Mouse (Mus musculus) limb, embryonic 15.5 days (tissue): ENCODE data around the gene Ptprn. TPM values are rescaled to one million over a fixed set of nuclear protein-coding genes. Genes with fewer than 3 reads are reported as not detected.
"Not testable (repeated sequence)": the region's sequence is repeated elsewhere in the genome, so short reads cannot be mapped to it uniquely, and the experiment has no call there.

Experiments used
- ATAC-seq: fragments of 200-750 bp; cut with Nextera tagmentation; 2 replicates; pipeline ENCODE4 v1.8.0; 2017; ENCODE audit warnings: low read depth, moderate TSS enrichment; ENCODE audit not compliant: insufficient number of reproducible peaks, low FRiP score, low TSS enrichment
- H3K27ac ChIP-seq: fragments of 300-500 bp; sonication (generic); 2 replicates; pipeline ENCODE4 v1.5.1; 2015; ENCODE audit warnings: moderate library complexity, mild to moderate bottlenecking, inconsistent platforms
- H3K27me3 ChIP-seq: fragments of 300-500 bp; sonication (generic); 2 replicates; pipeline ENCODE4 v1.6.1; 2015; ENCODE audit warnings: inconsistent platforms
- H3K36me3 ChIP-seq: fragments of 300-500 bp; sonication (generic); 2 replicates; pipeline ENCODE4 v1.6.1; 2015; ENCODE audit warnings: inconsistent platforms
- H3K4me1 ChIP-seq: fragments of 300-500 bp; sonication (generic); 2 replicates; pipeline ENCODE4 v1.6.1; 2015; ENCODE audit warnings: inconsistent platforms
- H3K4me2 ChIP-seq: fragments of 300-500 bp; sonication (generic); 2 replicates; pipeline ENCODE4 v1.6.1; 2015; ENCODE audit warnings: mild to moderate bottlenecking, inconsistent platforms
- H3K4me3 ChIP-seq: fragments of 300-500 bp; sonication (generic); 2 replicates; pipeline ENCODE4 v1.5.1; 2015; ENCODE audit warnings: mild to moderate bottlenecking, inconsistent platforms
- H3K9ac ChIP-seq: fragments of 300-500 bp; sonication (generic); 2 replicates; pipeline ENCODE4 v1.6.1; 2015; ENCODE audit warnings: inconsistent platforms
- H3K9me3 ChIP-seq: fragments of 300-500 bp; sonication (generic); 2 replicates; pipeline ENCODE4 v1.6.1; 2016; ENCODE audit warnings: inconsistent platforms
- WGBS: fragments of 180-500 bp; shearing (Covaris S2); methylation state at CpG from one replicate; pipeline ENCODE4 v1.1.7; 2015; 5-methylcytosine and 5-hydroxymethylcytosine counted together
- polyA plus RNA-seq: library from polyadenylated mRNA; unstranded; fragments of >200 nt; fragmentation: Nextera tagmentation; extraction: Ambion mirVana; gene quantifications from 2 replicates; pipeline ENCODE4 v1.2.1, GENCODE M21; 2015

Gene Ptprn
- polyA plus RNA-seq, 1 experiment from 2014 or later: 0.12 TPM

DNA sequence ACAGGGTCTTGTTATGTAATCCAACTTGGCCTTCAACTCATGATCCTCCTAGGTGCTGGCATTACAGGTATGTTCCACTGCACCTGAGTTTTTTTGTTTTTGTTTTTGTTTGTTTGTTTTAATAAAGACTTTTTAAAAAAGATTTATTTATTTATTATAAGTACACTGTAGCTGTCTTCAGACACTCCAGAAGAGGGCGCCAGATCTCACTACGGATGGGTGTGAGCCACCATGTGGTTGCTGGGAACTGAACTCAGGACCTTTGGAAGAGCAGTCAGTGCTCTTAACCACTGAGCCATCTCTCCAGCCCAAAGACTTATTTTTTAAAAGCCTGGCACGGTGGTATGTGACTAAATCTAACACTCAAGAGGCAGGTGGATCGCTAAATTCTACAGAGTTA, 31.8 kb downstream of the Ptprn start:
- H3K9ac ChIP-seq, H3K4me2 ChIP-seq, H3K36me3 ChIP-seq, H3K4me3 ChIP-seq, H3K9me3 ChIP-seq, H3K27ac ChIP-seq, ATAC-seq, H3K27me3 ChIP-seq: not testable (repeated sequence)
- peaks cover 13% of the 10 kb centered on the region for H3K4me1 ChIP-seq
- 63% methylated on average over 4 of the region's 4 CpGs for WGBS

DNA sequence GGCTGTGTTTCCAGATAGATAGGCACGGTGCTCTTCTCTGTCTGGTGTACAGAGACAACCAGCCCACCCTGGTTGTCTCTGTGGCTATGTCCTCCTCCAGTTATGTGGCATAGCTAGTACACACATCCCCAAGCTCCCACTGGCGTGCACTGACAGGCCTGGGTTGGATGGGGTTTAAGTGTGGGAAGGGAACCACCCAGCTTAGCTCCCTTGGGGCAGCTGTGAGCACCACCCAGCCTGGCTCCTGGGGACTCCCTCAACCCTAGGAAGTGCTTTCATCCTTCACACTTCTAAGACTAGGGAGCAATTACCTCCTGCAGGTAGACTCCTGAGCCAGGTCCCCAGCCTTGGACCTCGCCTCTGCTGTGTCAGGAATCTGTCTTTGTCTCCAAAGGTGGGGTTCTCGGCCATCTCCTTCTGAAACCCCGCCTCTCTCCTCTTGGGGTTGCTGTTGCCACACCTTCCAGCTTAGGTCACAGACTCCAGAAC, 32.6 kb downstream of the Ptprn start, which contains the start of gene A630095N17Rik:
A630095N17Rik (minus strand) TSS at position 439 of the 489 bp plus-strand sequence.
- WGBS: 53% methylated on average over 5 of the region's 5 CpGs

GRCm38 (mm10) chr1:75231224-75231623, 33.1 kb downstream of the Ptprn start:
- WGBS: 69% methylated on average over 4 of the region's 4 CpGs
- Histone ChIP-seq H3K4me2 (no peak overlapping the region), H3K4me1 (peaks cover 5% of the 10 kb centered on the region; the same call in 1 of the 2 replicates), H3K36me3 (no peaks in the 10 kb centered on the region), H3K27ac (peak overlapping the region; percentile 18; the same call in 1 of the 2 replicates), H3K27me3 (no peaks in the 10 kb centered on the region), H3K4me3 (no peak overlapping the region), H3K9me3 (no peaks in the 10 kb centered on the region), H3K9ac (no peak overlapping the region)
- ATAC-seq: no peak

More for the DNA sequence above, 32.6 kb downstream of the Ptprn start, which contains the start of gene A630095N17Rik:
- Histone ChIP-seq H3K4me1 (peaks cover 6% of the 10 kb centered on the region), H3K9me3 (no peaks in the 10 kb centered on the region), H3K27me3 (no peaks in the 10 kb centered on the region), H3K4me2 (no peak within 1 kb of the TSS), H3K9ac (no peak within 1 kb of the TSS), H3K4me3 (no peak within 1 kb of the TSS), H3K27ac (peak within 1 kb of the TSS; percentile 18; the same call in 1 of the 2 replicates), H3K36me3 (no peaks in the 10 kb centered on the region)
- no peak for ATAC-seq

DNA sequence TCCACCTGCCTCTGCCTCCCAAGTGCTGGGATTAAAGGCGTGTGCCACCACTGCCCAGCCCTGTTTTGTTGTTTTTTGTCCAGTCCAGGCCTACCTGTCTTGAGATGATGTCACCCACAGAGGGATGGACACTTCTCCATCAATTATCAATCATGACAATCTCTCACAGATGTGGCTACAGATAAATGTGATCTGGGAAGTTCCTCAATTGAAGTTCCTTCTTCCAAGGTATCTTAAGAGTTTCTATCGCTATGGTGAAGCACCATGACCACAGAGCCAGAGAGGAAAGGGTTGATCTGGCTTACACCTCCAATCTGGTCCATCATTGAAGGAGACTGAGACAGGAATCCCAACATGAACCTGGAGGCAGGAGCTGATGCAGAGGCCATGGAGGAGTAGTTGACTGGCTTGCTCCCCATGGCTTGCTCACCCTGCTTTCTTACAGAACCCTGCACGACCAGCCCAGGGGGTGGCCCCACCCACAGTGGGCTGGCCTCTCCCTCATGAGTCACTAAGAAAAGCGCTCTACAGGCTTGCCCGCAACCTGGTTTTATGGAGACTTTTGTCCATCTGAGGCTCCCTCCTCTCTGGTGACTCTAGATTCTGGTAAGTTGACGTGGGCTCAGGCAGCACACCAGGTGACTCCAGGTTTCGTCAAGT, 33.8 kb downstream of the Ptprn start:
- Histone ChIP-seq H3K27me3 (no peaks in the 10 kb centered on the region), H3K9ac (no peak overlapping the region), H3K4me1 (peaks cover under 1% of the 10 kb centered on the region; the same call in 1 of the 2 replicates), H3K36me3 (no peaks in the 10 kb centered on the region), H3K27ac (no peak overlapping the region), H3K4me2 (no peak overlapping the region), H3K9me3 (no peaks in the 10 kb centered on the region), H3K4me3 (no peak overlapping the region)
- ATAC-seq: no peak
- 59% methylated on average over 7 of the region's 7 CpGs for WGBS

DNA sequence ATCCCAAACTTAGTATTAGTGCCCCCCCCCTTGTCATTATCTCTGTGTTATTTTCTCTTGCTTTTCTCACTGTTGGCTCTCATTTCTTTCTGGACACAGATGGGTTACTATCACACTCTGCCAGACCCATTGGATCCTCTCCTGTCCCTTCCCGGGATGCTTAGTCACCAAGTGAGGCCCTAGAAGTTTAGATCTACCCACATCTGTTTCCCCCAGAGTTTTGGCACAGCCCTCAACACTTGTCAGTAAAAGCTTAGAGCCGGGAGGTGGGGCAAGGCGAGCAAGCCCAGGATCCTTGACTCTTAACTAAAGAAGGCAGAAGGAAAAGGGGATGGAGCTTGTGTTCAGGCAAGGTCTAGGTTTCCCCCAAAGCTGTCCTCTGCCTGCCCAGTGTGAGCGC, 35.1 kb downstream of the Ptprn start:
- WGBS: 51% methylated on average over 4 of the region's 4 CpGs
- no peaks in the 10 kb centered on the region for H3K36me3 ChIP-seq
- H3K4me3 ChIP-seq: no peak overlapping the region
- no peak overlapping the region for H3K4me2 ChIP-seq
- no peak overlapping the region for H3K27ac ChIP-seq
- no peaks in the 10 kb centered on the region for H3K9me3 ChIP-seq
- H3K9ac ChIP-seq: no peak overlapping the region
- H3K27me3 ChIP-seq: no peaks in the 10 kb centered on the region
- H3K4me1 ChIP-seq: no peaks in the 10 kb centered on the region
- ATAC-seq: no peak

GRCm38 (mm10) chr1:75227653-75228052, 36.6 kb downstream of the Ptprn start:
- no peak overlapping the region for H3K27ac ChIP-seq
- 73% methylated on average over 1 of the region's 1 CpGs for WGBS
- H3K4me3 ChIP-seq: no peak overlapping the region
- H3K9ac ChIP-seq: no peak overlapping the region
- no peaks in the 10 kb centered on the region for H3K9me3 ChIP-seq
- no peak overlapping the region for H3K4me2 ChIP-seq
- H3K36me3 ChIP-seq: no peaks in the 10 kb centered on the region
- no peaks in the 10 kb centered on the region for H3K4me1 ChIP-seq
- H3K27me3 ChIP-seq: no peaks in the 10 kb centered on the region
- ATAC-seq: no peak

GRCm38 (mm10) chr1:75226138-75226537, 38.2 kb downstream of the Ptprn start:
- Histone ChIP-seq H3K9ac (no peak overlapping the region), H3K27ac (no peak overlapping the region), H3K9me3 (no peaks in the 10 kb centered on the region), H3K4me1 (no peaks in the 10 kb centered on the region), H3K4me2 (no peak overlapping the region), H3K4me3 (no peak overlapping the region), H3K36me3 (no peaks in the 10 kb centered on the region), H3K27me3 (peaks cover 9% of the 10 kb centered on the region)
- no peak for ATAC-seq
- WGBS: 62% methylated on average over 2 of the region's 2 CpGs

- Histone ChIP-seq H3K27ac (no peak overlapping the region), H3K9ac (no peak overlapping the region), H3K4me3 (no peak overlapping the region), H3K27me3 (peaks cover 16% of the 10 kb centered on the region), H3K36me3 (no peaks in the 10 kb centered on the region), H3K4me2 (no peak overlapping the region), H3K9me3 (no peaks in the 10 kb centered on the region), H3K4me1 (no peaks in the 10 kb centered on the region)
- 68% methylated on average over 3 of the region's 3 CpGs for WGBS
- no peak for ATAC-seq
Observed at GRCm38 (mm10) chr1:75225473-75225872, 38.8 kb downstream of the Ptprn start.

DNA sequence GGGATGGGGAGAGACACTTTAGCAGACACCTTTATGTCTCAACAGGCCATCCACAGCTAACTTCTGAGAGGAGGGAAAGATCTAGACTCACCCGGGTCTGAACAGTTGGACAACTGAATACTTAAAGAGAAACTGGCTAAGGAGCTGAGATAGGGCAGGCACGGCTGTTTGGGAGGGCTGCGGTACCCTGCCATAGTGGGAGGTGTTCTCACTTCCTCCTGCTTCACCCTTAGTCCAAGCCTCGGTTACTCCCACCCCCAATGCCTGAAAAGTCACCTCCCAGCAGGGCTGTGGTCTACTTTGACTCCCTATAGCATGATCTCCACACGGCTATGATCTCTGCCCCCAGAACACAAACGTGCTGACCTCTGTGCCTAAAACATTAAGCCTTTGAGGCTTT, 40.8 kb downstream of the Ptprn start:
- Histone ChIP-seq H3K27me3 (peaks cover 35% of the 10 kb centered on the region), H3K9ac (no peak overlapping the region)

DNA sequence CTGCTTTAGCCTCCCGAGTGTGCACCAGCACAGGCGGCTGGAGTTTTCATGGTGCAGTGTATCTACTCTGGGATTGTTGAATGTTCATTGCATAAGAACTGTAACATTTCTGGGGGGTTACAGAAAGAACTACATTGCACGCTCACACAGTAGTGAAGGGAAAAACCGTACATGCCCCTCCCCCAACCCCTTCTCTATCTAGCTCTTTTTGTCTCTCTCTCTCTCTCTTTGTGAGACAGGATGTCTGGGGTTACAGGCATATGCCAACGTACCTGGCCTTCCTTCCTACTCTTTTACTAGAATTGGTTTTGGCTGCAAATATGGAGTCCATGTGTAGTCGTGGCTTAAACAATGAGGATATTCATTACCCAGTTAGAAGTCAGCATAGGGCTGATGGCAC, 41.4 kb downstream of the Ptprn start:
- H3K9me3 ChIP-seq: no peaks in the 10 kb centered on the region
- H3K9ac ChIP-seq: no peak overlapping the region
- no peaks in the 10 kb centered on the region for H3K36me3 ChIP-seq
- H3K4me1 ChIP-seq: peaks cover 20% of the 10 kb centered on the region
- peaks cover 41% of the 10 kb centered on the region for H3K27me3 ChIP-seq
- no peak for ATAC-seq
- no peak overlapping the region for H3K4me3 ChIP-seq
- H3K27ac ChIP-seq: no peak overlapping the region
- WGBS: 75% methylated on average over 6 of the region's 6 CpGs
- no peak overlapping the region for H3K4me2 ChIP-seq

More for the DNA sequence above, 40.8 kb downstream of the Ptprn start:
- Histone ChIP-seq H3K4me2 (no peak overlapping the region), H3K4me1 (peaks cover 14% of the 10 kb centered on the region), H3K27ac (no peak overlapping the region), H3K36me3 (no peaks in the 10 kb centered on the region), H3K4me3 (no peak overlapping the region), H3K9me3 (no peaks in the 10 kb centered on the region)
- no peak for ATAC-seq
- WGBS: 65% methylated on average over 6 of the region's 6 CpGs

GRCm38 (mm10) chr1:75221538-75221937, 42.8 kb downstream of the Ptprn start:
- Histone ChIP-seq H3K9ac (no peak overlapping the region), H3K27ac (no peak overlapping the region), H3K4me1 (peaks cover 22% of the 10 kb centered on the region), H3K27me3 (peaks cover 53% of the 10 kb centered on the region), H3K4me2 (no peak overlapping the region), H3K4me3 (no peak overlapping the region), H3K36me3 (no peaks in the 10 kb centered on the region), H3K9me3 (no peaks in the 10 kb centered on the region)
- 67% methylated on average over 3 of the region's 3 CpGs for WGBS
- ATAC-seq: no peak

GRCm38 (mm10) chr1:75219531-75219930, 44.8 kb downstream of the Ptprn start, which contains the start of gene Tuba4a:
Tuba4a (minus strand) TSS chr1:75219865.
- no peak for ATAC-seq
- H3K27me3 ChIP-seq: peaks cover 53% of the 10 kb centered on the region
- 2% methylated on average over 34 of the region's 34 CpGs for WGBS

More at GRCm38 (mm10) chr1:75219531-75219930, 44.8 kb downstream of the Ptprn start, which contains the start of gene Tuba4a:
- Histone ChIP-seq H3K9ac (peak within 1 kb of the TSS; percentile 36), H3K9me3 (no peaks in the 10 kb centered on the region), H3K4me1 (peaks cover 22% of the 10 kb centered on the region), H3K4me3 (peak within 1 kb of the TSS; percentile 57), H3K36me3 (peaks cover 14% of the 10 kb centered on the region), H3K27ac (peak within 1 kb of the TSS; percentile 43), H3K4me2 (peak within 1 kb of the TSS; percentile 96)
